Mouse (Mus musculus) bone marrow, adult 2 months (tissue): ENCODE data around the gene Otud7b.

ENCODE experiments used
- CTCF ChIP-seq: fragments of 200-500 bp; IDR thresholded peaks from 2 replicates; pipeline ENCODE4 v1.5.1; 2011; ENCODE audit warnings: low read length, control low read depth; ENCODE audit not compliant: control insufficient read depth, insufficient read depth
- POLR2A ChIP-seq: fragments of 200-500 bp; IDR thresholded peaks from 2 replicates; pipeline ENCODE4 v1.6.1; 2011; ENCODE audit warnings: low read depth, mild to moderate bottlenecking, control low read depth, low read length, borderline replicate concordance; ENCODE audit not compliant: control insufficient read depth

- TF ChIP-seq CTCF (no peak), POLR2A (no peak)
Measured at GRCm38 (mm10) chr3:96179531-96179930, 75.2 kb downstream of the Otud7b start.
